Mouse (Mus musculus) testis, adult 2 months (tissue): Measurements from ENCODE around the gene H2afj.

Source experiments
- CTCF ChIP-seq: fragments of 200-500 bp; IDR thresholded peaks from 2 replicates; pipeline ENCODE4 v1.5.1; 2012; ENCODE audit warnings: low read depth, mild to moderate bottlenecking, inconsistent platforms, low read length, moderate library complexity; ENCODE audit not compliant: control insufficient read depth, insufficient read depth, insufficient replicate concordance
- POLR2A ChIP-seq: fragments of 200-500 bp; IDR thresholded peaks from 2 replicates; pipeline ENCODE4 v1.6.1; 2012; ENCODE audit warnings: low read depth, mild to moderate bottlenecking, inconsistent platforms, low read length, moderate library complexity; ENCODE audit not compliant: control insufficient read depth

- no peak for TF ChIP-seq CTCF
- no peak for TF ChIP-seq POLR2A
Measured at GRCm38 (mm10) chr6:136858420-136858819, 50.4 kb downstream of the H2afj start.
